Mouse (Mus musculus) neutrophil, adult 83 days (primary cell): ENCODE data around the gene Klk12. TPM values are rescaled to one million over a fixed set of nuclear protein-coding genes. Genes with fewer than 3 reads are reported as not detected.

Experiments
- total RNA-seq, 2 experiments: library from RNA; stranded (reverse); gene quantifications; one replicate each; pipeline ENCODE4 v1.2.4; 2023

Gene Klk12
- total RNA-seq = not detected

DNA sequence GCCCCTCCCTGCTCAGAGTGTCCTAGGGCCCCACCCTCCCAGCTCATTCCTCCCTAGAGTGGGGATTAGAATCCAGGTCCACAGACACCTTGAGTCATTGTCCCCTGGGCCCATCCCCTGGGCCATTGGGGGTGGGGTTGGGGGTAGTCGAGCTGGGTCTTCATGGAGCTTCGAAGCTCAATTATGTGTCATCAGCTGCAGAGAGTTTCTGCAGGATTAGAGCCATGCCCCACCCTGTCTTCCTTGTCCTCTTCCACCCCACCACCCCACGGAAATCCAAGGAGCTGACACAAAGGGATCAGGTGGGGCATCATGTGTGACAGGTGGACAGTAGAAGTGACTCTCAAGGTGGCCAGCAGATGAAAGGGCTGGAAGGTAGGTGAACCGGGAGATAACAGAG lies at the start of gene Klk12:
TSS of gene Klk12 (plus strand) at position 301 of the 400 bp plus-strand sequence.

GRCm38 (mm10) chr7:43774364-43774763 lies 5.7 kb downstream of the Klk12 start, which contains the start of gene Klk11:
Gene Klk11 (plus strand): TSS chr7:43774604.

GRCm38 (mm10) chr7:43780746-43781145 lies 12.0 kb downstream of the Klk12 start, which contains the start of gene Klk10:
Gene Klk10 (plus strand): TSS chr7:43781035.

DNA sequence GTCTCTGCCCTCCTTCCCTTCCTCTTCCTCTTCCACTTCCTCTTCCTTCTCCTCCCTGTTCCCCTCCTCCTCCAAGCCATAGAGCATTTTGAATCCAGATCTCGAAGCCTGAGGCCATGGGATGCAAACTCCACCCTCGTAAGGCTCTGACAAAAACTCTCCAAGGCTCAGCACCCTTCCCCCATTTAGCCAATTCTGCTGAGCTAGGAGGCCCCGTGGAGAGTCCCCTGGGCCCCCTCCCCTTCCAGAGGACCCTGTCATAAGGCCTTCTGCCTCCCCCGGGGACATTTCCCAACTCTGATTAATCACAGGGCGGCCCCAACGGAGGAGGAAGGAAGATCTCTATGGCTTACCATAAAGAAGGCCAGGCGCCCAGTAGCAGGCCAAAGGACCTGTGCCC lies 22.9 kb downstream of the Klk12 start, which contains the start of gene Klk9:
TSS of gene Klk9 (plus strand) at position 301 of the 400 bp plus-strand sequence.

DNA sequence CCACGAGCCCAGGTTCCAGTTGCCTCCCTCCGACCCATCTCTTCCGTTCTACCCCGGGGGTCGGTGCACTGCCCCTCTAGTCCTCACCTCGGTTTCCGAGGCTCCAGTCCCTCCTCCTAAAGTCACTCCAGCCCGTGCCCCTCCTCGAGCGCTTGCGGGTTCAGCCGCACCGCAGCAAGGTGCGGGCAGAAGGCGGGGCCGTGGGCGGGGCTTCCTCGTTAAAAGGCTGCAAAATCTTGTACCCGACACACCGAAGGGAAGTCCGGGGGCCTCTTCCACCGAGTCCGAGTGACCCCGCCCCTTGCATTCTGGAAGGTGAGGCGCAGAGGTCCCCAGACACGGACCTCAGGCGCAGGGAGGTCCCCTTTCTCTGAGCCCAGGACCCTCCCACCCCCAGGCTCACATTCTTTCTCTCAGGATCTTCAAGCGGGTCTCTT lies 28.7 kb downstream of the Klk12 start, which contains the start of gene Klk8:
TSS of gene Klk8 (plus strand) at position 245 of the 437 bp plus-strand sequence.

DNA sequence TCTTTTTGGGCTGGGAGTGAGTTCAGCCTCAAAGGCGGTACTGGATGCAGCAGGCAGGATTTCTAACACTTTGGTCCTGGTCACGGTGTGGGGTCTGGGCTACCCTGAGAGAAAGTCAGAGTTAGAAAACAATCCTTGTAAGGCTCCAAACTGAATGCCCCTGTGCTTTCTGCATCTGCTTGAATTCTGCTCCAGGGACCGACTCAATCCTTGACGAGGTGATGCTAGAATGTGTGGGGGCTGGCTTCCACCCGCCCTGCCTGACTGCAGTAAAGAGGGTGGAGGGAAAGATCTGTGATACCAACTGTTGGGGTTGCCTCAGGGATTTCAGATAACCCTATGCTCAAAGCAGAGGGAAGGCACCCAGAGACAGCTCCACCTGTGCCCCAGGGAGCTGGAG lies 42.3 kb downstream of the Klk12 start, which contains the start of gene Klk7:
TSS of gene Klk7 (plus strand) at position 301 of the 400 bp plus-strand sequence.

Other genes starting within 250 kb of the Klk12 start
- 100 to 1,000 TPM; 339 to 380 TPM for gene Cd33, start 224.5 kb upstream of the Klk12 start, total RNA-seq
- gene Zfp658, start 206.6 kb upstream of the Klk12 start, total RNA-seq = 1 to 10 TPM; 2.8 to 3.0 TPM
- gene Zfp719, start 189.3 kb upstream of the Klk12 start, total RNA-seq = 10 to 100 TPM; 11.2 to 11.9 TPM
- gene Zfp819, start 161.7 kb upstream of the Klk12 start, total RNA-seq = under 1 TPM; 0.29 to 0.37 TPM
- under 1 TPM in 1 of 2 experiments, not detected in 1; 0.22 TPM for gene Ceacam18, start 134.2 kb upstream of the Klk12 start, total RNA-seq
- gene Siglece, start 108.7 kb upstream of the Klk12 start, total RNA-seq = 100 to 1,000 TPM; 147 to 167 TPM
- 1 to 10 TPM; 3.0 to 3.6 TPM for gene Ctu1, start 96.9 kb upstream of the Klk12 start, total RNA-seq
- gene Klk14, start 78.5 kb upstream of the Klk12 start, total RNA-seq = not detected
- gene Klk13, start 56.3 kb upstream of the Klk12 start, total RNA-seq = not detected
- gene Klk11, start 5.7 kb downstream of the Klk12 start, total RNA-seq = not detected
- gene Klk10, start 12.1 kb downstream of the Klk12 start, total RNA-seq = not detected
- not detected for gene Klk9, start 23.0 kb downstream of the Klk12 start, total RNA-seq
- gene Klk8, start 28.7 kb downstream of the Klk12 start, total RNA-seq = 1 to 10 TPM; 1.6 to 2.8 TPM
- gene Klk7, start 42.4 kb downstream of the Klk12 start, total RNA-seq = not detected
- gene Klk6, start 55.6 kb downstream of the Klk12 start, total RNA-seq = not detected
- gene Klk5, start 73.1 kb downstream of the Klk12 start, total RNA-seq = not detected
- gene Klk4, start 112.3 kb downstream of the Klk12 start, total RNA-seq = not detected
- gene Klk15, start 164.8 kb downstream of the Klk12 start, total RNA-seq = not detected
- gene Klk1b8, start 181.8 kb downstream of the Klk12 start, total RNA-seq = not detected
- not detected for gene Klk1b1, start 197.9 kb downstream of the Klk12 start, total RNA-seq
- not detected for gene Klk1b9, start 207.2 kb downstream of the Klk12 start, total RNA-seq
- under 1 TPM in 1 of 2 experiments, not detected in 1; 0.66 TPM for gene Klk1b11, start 227.0 kb downstream of the Klk12 start, total RNA-seq
- not detected for gene Klk1b26, start 243.3 kb downstream of the Klk12 start, total RNA-seq